Comparison of ENCODE assay signal across 8 mouse cellular contexts in the genomic region with DNA sequence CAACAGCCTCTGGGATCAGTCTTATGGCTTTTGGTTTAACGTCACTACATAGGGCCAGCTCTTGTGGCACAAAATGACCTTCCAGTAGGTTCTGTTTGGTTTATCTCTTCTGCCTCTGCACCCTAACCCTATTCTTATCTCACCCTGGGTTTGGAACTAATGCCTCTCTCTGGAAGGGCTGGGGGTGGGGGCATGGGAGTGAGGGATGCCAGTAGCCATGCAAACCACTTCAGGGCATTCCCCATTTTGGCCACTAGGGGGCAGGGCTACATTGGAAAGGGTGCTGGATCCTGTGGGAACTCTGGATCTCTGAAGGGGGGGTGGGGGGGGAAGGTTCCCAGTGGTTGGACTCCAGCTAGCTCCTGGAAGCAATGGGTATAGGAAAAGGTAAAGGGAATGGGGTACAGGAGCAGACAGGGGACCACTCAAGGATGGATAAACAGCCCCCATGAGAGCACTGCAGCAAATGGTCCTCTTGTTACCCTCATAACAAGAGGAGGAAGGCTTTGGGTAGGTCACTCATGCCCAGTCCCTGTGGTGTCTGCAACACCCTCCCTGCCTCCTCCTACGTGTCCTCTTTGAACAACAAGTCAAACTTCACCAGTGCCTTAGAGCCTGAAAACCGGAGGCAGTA. TPM values are rescaled to one million over a fixed set of nuclear protein-coding genes. Genes with fewer than 3 reads are reported as not detected.
DNase-seq lines count a peak whose midpoint lies in the region; ATAC-seq lines count a peak whose summit lies in the region.

No protein-coding gene starts in this region.

- no peaks in the 10 kb centered on the region for H3K9me3 ChIP-seq in forebrain, embryonic 14.5 days (replicated peaks; ENCODE audit: control insufficient read depth, low read length)
- H3K9me3 ChIP-seq in hindbrain, embryonic 11.5 days (ENCODE audit: control insufficient read depth, low read length) = no peaks in the 10 kb centered on the region

- WGBS in forebrain, embryonic 14.5 days = 80% methylated on average over 3 of the region's 3 CpGs
- WGBS in hindbrain, embryonic 11.5 days = 81% methylated on average over 3 of the region's 3 CpGs

- peaks cover 88% of the 10 kb centered on the region for H3K36me3 ChIP-seq in forebrain, embryonic 14.5 days (ENCODE audit: control insufficient read depth, insufficient read depth, low read length)
- H3K36me3 ChIP-seq in hindbrain, embryonic 11.5 days (ENCODE audit: control insufficient read depth, insufficient read depth, low read length) = no peaks in the 10 kb centered on the region

- no peak overlapping the region for H3K4me2 ChIP-seq in forebrain, embryonic 14.5 days (ENCODE audit: low read length)
- no peak overlapping the region for H3K4me2 ChIP-seq in hindbrain, embryonic 11.5 days (replicated peaks; ENCODE audit: low read depth, low read length)

- DNase-seq in NIH3T3 (ENCODE audit: low read depth) = peak; percentile 85
- DNase-seq in c-Kit-positive CD71-positive TER-119-positive erythroid progenitor cells, embryonic 14.5 days (ENCODE audit: low spot score) = peak; percentile 34
- peak; percentile 75 for DNase-seq in forebrain, embryonic 14.5 days (ENCODE audit: low spot score)
- DNase-seq in hindbrain, embryonic 11.5 days (ENCODE audit: low spot score) = peak; percentile 84
- peak; percentile 86 to 87 for DNase-seq in layer of hippocampus, postnatal 10 days (ENCODE audit: low spot score in 2 of 2)
- peak; percentile 81 for DNase-seq in lung, postnatal 36 days
- peak; percentile 79 for DNase-seq in right cerebral cortex, postnatal 14 days

- H3K4me3 ChIP-seq in forebrain, embryonic 14.5 days (ENCODE audit: low read depth, low read length) = no peak overlapping the region
- no peak overlapping the region for H3K4me3 ChIP-seq in hindbrain, embryonic 11.5 days (ENCODE audit: low read depth, low read length)

- H3K27me3 ChIP-seq in forebrain, embryonic 14.5 days (replicated peaks; ENCODE audit: control insufficient read depth, insufficient read depth, low read length) = no peaks in the 10 kb centered on the region
- no peaks in the 10 kb centered on the region for H3K27me3 ChIP-seq in hindbrain, embryonic 11.5 days (ENCODE audit: control insufficient read depth, insufficient read depth, low read length)

- H3K27ac ChIP-seq in forebrain, embryonic 14.5 days (ENCODE audit: low read depth, low read length) = no peak overlapping the region
- no peak overlapping the region for H3K27ac ChIP-seq in hindbrain, embryonic 11.5 days (ENCODE audit: low read depth, low read length)

- H3K4me1 ChIP-seq in forebrain, embryonic 14.5 days (ENCODE audit: control insufficient read depth, insufficient read depth, low read length) = no peaks in the 10 kb centered on the region
- H3K4me1 ChIP-seq in hindbrain, embryonic 11.5 days (replicated peaks; ENCODE audit: control insufficient read depth, insufficient read depth, low read length) = no peaks in the 10 kb centered on the region

- no peak overlapping the region for H3K9ac ChIP-seq in forebrain, embryonic 14.5 days (ENCODE audit: low read length)
- no peak overlapping the region for H3K9ac ChIP-seq in hindbrain, embryonic 11.5 days (ENCODE audit: low read depth, low read length)

- ATAC-seq in forebrain, embryonic 14.5 days = peak; percentile 58; the same call in 1 of the 2 replicates
- ATAC-seq in hindbrain, embryonic 11.5 days (ENCODE audit: low FRiP score) = no peak
- no peak for ATAC-seq in activated CD4-positive, CD25-positive, alpha-beta regulatory T cell, adult 4 months

RNA-seq across cellular contexts. Expression of a gene that starts 30.9 kb away (rescaled TPM):
- polyA plus RNA-seq in forebrain, embryonic 14.5 days (2014; fragmentation: Nextera tagmentation; extraction: Ambion mirVana) = 114 and 135 TPM in 2 replicates
- polyA plus RNA-seq in hindbrain, embryonic 11.5 days (2014; fragmentation: Nextera tagmentation; extraction: Ambion mirVana) = 176 and 217 TPM in 2 replicates
- total RNA-seq in layer of hippocampus, postnatal 10 days (2021) = 100 to 1,000 TPM; 152 to 165 TPM
- 10 to 100 TPM; 36.3 to 39.7 TPM for polyA plus RNA-seq in activated CD4-positive, CD25-positive, alpha-beta regulatory T cell, adult 4 months (2017; shearing (Covaris generic))

Comparison
In these comparisons a context has a peak if more than half of its experiments do, and no peak if none do; other contexts are left out.
1. DNase-seq: peak in every context shown above with its lines; median percentile 86 in layer of hippocampus, postnatal 10 days; 85 in NIH3T3; 84 in hindbrain, embryonic 11.5 days; 81 in lung, postnatal 36 days; 79 in right cerebral cortex, postnatal 14 days; 75 in forebrain, embryonic 14.5 days; 34 in c-Kit-positive CD71-positive TER-119-positive erythroid progenitor cells, embryonic 14.5 days.